Mouse (Mus musculus): ENCODE results near the gene AC131692.1. TPM values are rescaled to one million over a fixed set of nuclear protein-coding genes. Genes with fewer than 3 reads are reported as not detected.

AC131692.1 gene
- polyA plus RNA-seq (2016; fragmentation: Nextera tagmentation; extraction: Ambion mirVana), result 0.20 and 0.59 TPM in 2 replicates

- 82% methylated on average over 7 of the region's 7 CpGs for WGBS (ENCODE audit: insufficient replicate concordance)
Measured at GRCm38 (mm10) chr19:6094119-6094518, at the start of gene AC131692.1. TSS of gene AC131692.1 (plus strand) at chr19:6094419.

DNA sequence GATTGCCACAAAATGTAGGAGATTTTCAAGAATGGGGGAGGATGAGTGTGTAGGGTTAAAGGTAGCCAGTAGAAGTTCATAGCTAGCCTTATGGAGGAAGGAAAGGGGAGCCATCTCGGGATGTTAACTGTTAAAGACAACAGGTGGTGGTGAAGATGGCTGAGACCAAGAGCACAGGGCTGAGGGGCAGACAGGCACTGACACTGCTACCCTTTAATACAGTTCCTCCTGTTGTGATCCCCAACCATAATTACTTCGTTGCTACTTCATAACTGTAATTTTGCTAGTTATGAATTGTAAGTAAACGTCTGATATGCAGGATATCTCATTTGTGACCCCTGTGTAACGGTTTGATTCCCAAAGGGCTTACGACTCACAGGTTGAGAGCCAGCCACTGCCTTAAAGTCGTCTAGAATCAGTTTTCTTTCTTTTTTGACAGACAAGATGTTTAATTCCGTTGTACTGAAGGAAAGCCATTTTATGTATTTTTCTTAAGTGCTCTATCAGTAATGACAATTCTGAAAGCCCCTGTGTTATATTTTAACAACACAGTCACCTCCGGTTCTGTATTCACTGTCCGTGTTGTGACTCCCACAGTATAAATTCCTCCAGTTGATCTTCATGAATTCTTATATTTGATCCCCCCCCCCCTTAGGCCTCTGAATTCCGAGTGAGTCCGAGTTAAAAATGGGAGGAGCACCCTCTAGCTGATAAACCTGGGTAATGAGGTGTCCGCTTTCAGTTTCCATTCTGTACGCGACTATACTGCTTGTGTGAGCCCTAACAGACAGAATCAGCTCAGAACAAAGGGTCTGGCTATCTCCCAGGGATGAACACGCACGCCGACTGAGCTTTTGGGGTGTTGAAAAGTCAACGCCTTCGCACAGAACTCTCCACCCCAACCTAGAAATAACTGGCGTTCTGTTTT is 48.6 kb upstream of the AC131692.1 start:
- H3K4me3 ChIP-seq, result peak overlapping the region; percentile 97
- peaks cover 41% of the 10 kb centered on the region for H3K4me1 ChIP-seq
- WGBS (ENCODE audit: insufficient replicate concordance), result 12% methylated on average over 20 of the region's 20 CpGs
- H3K9me3 ChIP-seq (replicated peaks), result no peaks in the 10 kb centered on the region
- H3K4me2 ChIP-seq, result peak overlapping the region; percentile 99
- H3K9ac ChIP-seq, result peak overlapping the region; percentile 94
- H3K27me3 ChIP-seq (replicated peaks), result no peaks in the 10 kb centered on the region
- H3K36me3 ChIP-seq, result peaks cover 32% of the 10 kb centered on the region
- ATAC-seq, result peak; percentile 51
- peak overlapping the region; percentile 99 for H3K27ac ChIP-seq

More at GRCm38 (mm10) chr19:6094119-6094518, at the start of gene AC131692.1:
- no peaks in the 10 kb centered on the region for H3K9me3 ChIP-seq (replicated peaks)
- H3K4me1 ChIP-seq, result peaks cover 4% of the 10 kb centered on the region; the same call in 1 of the 2 replicates
- H3K4me2 ChIP-seq, result no peak within 1 kb of the TSS
- no peak within 1 kb of the TSS for H3K9ac ChIP-seq
- H3K4me3 ChIP-seq, result no peak within 1 kb of the TSS
- no peak for ATAC-seq
- no peaks in the 10 kb centered on the region for H3K27me3 ChIP-seq (replicated peaks)
- H3K27ac ChIP-seq, result no peak within 1 kb of the TSS
- H3K36me3 ChIP-seq, result peaks cover 93% of the 10 kb centered on the region

GRCm38 (mm10) chr19:6046294-6047153 is 47.7 kb upstream of the AC131692.1 start, which contains the start of gene Syvn1:
TSS of gene Syvn1 (plus strand) at chr19:6046576.
- under 1% methylated on average over 65 of the region's 65 CpGs for WGBS (ENCODE audit: insufficient replicate concordance)
- peak within 1 kb of the TSS; percentile 94 for H3K9ac ChIP-seq
- peak within 1 kb of the TSS; percentile 99 for H3K27ac ChIP-seq
- peak within 1 kb of the TSS; percentile 97 for H3K4me3 ChIP-seq
- peaks cover 42% of the 10 kb centered on the region for H3K4me1 ChIP-seq
- peak within 1 kb of the TSS; percentile 99 for H3K4me2 ChIP-seq
- H3K36me3 ChIP-seq, result peaks cover 41% of the 10 kb centered on the region
- ATAC-seq, result peak; percentile 88
- no peaks in the 10 kb centered on the region for H3K9me3 ChIP-seq (replicated peaks)
- H3K27me3 ChIP-seq (replicated peaks), result no peaks in the 10 kb centered on the region

DNA sequence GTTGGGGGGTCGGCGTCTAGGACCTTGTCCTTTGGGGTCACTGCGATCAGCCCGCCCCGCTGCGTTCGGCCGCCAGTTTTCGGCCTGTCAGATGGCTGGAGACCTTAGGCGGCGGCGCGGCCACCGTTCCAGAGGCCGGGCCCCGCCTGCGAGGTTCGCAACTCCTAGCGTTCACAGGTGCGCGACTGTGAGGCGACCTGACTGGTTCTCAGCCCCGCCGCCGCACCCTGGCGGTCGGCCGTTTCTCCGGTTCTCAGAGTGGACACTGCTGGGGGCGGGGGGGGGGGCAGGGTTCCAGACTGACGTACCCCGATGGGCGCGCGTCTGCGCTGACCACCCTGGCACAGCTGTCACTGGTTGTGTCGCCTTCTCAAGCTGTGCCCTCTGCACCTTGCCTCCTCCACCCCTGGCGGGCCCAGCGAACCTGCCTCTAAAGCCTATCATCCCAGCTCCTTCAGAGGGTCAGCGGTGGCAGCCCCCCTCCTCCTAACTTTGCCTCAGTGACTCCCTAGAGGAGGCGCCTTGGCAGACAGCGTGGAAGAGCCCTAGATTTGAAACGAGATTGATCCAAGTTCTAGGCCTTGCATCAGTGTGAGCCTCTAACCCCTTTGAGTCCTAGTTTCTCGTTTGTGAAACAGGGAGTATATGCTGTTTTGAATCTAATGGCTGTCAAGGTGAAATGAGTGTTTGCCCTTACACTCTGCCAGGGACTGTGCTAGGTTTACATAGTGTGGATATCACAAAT is 46.9 kb upstream of the AC131692.1 start:
- WGBS (ENCODE audit: insufficient replicate concordance), result 1% methylated on average over 44 of the region's 44 CpGs
- Histone ChIP-seq H3K9ac (peak overlapping the region; percentile 94), H3K9me3 (replicated peaks) (no peaks in the 10 kb centered on the region), H3K4me3 (peak overlapping the region; percentile 97), H3K27ac (peak overlapping the region; percentile 99), H3K4me1 (peaks cover 42% of the 10 kb centered on the region), H3K36me3 (peaks cover 49% of the 10 kb centered on the region), H3K4me2 (peak overlapping the region; percentile 99), H3K27me3 (replicated peaks) (no peaks in the 10 kb centered on the region)
- ATAC-seq, result peak; percentile 11

GRCm38 (mm10) chr19:6047899-6048166 is 46.4 kb upstream of the AC131692.1 start:
- Histone ChIP-seq H3K27me3 (replicated peaks) (no peaks in the 10 kb centered on the region), H3K36me3 (peaks cover 54% of the 10 kb centered on the region), H3K4me2 (peak overlapping the region; percentile 99), H3K4me1 (peaks cover 46% of the 10 kb centered on the region), H3K4me3 (peak overlapping the region; percentile 97), H3K9me3 (replicated peaks) (no peaks in the 10 kb centered on the region), H3K9ac (peak overlapping the region; percentile 94), H3K27ac (peak overlapping the region; percentile 99)
- WGBS (ENCODE audit: insufficient replicate concordance), result 80% methylated on average over 8 of the region's 8 CpGs
- ATAC-seq, result no peak

DNA sequence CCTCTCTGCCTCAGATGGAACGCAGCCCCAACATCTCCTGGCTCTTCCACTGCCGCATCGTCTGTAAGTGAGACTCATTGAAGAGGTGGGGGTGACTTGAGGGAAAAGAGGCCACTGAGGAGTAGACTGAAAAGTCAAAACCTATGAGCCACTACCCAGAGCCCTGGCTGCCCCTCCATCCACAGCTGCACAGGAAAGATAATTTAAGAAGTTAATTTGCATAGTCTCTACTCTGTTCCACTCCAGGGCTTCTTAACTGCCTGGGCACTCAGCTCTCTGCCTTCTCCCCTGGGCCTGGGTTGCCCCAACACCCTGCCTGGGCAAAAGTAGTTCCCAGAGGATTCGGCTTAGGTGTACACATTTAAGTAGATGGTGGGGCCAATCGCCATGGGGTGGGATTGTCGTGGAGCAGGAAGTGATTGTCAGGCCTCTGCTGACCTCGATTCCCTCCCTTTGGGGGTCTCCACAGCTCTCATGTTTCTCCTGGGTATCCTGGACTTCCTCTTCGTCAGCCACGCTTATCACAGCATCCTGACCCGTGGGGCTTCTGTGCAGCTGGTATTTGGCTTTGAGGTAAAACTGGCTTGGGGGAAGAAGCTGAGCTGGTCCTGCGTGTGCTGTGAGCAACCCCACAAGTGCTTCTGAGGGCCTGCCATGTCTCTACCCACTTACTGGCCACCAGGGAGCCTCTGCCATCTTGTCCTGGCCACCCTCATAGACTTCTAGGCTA is 45.4 kb upstream of the AC131692.1 start:
- Histone ChIP-seq H3K9me3 (replicated peaks) (no peaks in the 10 kb centered on the region), H3K36me3 (peaks cover 64% of the 10 kb centered on the region), H3K4me2 (peak overlapping the region; percentile 99), H3K4me1 (peaks cover 55% of the 10 kb centered on the region), H3K4me3 (peak overlapping the region; percentile 97), H3K27ac (peak overlapping the region; percentile 99), H3K9ac (peak overlapping the region; percentile 94), H3K27me3 (replicated peaks) (no peaks in the 10 kb centered on the region)
- no peak for ATAC-seq
- 54% methylated on average over 11 of the region's 11 CpGs for WGBS (ENCODE audit: insufficient replicate concordance)

- Histone ChIP-seq H3K36me3 (peaks cover 89% of the 10 kb centered on the region), H3K27ac (no peak overlapping the region), H3K9ac (no peak overlapping the region), H3K9me3 (replicated peaks) (no peaks in the 10 kb centered on the region), H3K27me3 (replicated peaks) (no peaks in the 10 kb centered on the region), H3K4me3 (no peak overlapping the region), H3K4me1 (peaks cover 52% of the 10 kb centered on the region), H3K4me2 (no peak overlapping the region)
- WGBS (ENCODE audit: insufficient replicate concordance), result 83% methylated on average over 7 of the region's 7 CpGs
- ATAC-seq, result no peak
Measured at GRCm38 (mm10) chr19:6052516-6052915, 41.7 kb upstream of the AC131692.1 start.

DNA sequence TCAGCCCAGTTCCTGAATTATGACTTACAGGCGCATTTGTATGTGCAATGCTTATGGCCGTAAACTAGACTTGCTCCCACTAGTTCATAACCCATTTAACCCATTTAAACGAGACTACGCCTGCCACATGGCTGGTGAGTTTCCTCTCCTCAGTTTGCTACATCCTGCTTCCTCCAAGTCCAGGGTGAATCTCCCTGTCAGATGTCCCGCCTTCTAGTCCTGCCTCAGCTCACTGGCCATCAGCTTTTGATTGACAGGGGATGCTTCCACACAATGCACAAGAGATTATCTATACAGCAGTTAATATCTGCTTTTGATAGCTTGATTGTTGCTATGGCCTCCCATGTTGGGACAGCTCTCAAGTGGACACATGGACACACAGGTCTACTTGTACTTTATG is 39.9 kb upstream of the AC131692.1 start:
- H3K9me3 ChIP-seq (replicated peaks), result no peaks in the 10 kb centered on the region
- 0 out of 2 replicates have a peak overlapping the region, but pooled peaks have one; percentile 10 for H3K27ac ChIP-seq
- H3K36me3 ChIP-seq, result peaks cover 82% of the 10 kb centered on the region
- H3K9ac ChIP-seq, result no peak overlapping the region
- no peaks in the 10 kb centered on the region for H3K27me3 ChIP-seq (replicated peaks)
- no peak overlapping the region for H3K4me3 ChIP-seq
- peaks cover 44% of the 10 kb centered on the region for H3K4me1 ChIP-seq
- WGBS (ENCODE audit: insufficient replicate concordance), result 74% methylated on average over 5 of the region's 5 CpGs
- no peak overlapping the region for H3K4me2 ChIP-seq
- no peak for ATAC-seq

DNA sequence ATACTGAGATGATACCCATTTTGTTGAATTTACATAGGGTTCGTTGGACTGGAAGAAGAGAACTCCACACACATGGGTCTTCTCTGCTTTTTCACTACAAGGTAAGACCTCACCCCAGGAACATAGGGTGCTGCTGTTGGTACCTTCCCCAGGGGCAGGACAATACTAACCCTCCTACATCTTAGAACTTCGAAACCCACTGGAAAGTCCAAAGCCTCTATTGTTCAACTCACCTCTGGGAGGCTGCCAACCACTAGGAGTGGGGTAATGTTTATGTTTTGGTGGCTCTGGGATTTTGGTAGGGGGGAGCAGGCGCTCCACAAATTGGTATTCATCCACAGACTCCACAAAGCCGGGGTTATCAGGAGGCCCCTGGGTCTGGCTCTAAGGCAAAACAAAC is 37.5 kb upstream of the AC131692.1 start:
- Histone ChIP-seq H3K36me3 (peaks cover 72% of the 10 kb centered on the region), H3K9me3 (replicated peaks) (no peaks in the 10 kb centered on the region), H3K4me1 (peaks cover 54% of the 10 kb centered on the region), H3K9ac (peak overlapping the region; percentile 94), H3K4me3 (peak overlapping the region; percentile 95), H3K27ac (peak overlapping the region; percentile 86; the same call in 1 of the 2 replicates), H3K4me2 (peak overlapping the region; percentile 86), H3K27me3 (replicated peaks) (no peaks in the 10 kb centered on the region)
- WGBS (ENCODE audit: insufficient replicate concordance), result 55% methylated on average over 4 of the region's 4 CpGs
- no peak for ATAC-seq

DNA sequence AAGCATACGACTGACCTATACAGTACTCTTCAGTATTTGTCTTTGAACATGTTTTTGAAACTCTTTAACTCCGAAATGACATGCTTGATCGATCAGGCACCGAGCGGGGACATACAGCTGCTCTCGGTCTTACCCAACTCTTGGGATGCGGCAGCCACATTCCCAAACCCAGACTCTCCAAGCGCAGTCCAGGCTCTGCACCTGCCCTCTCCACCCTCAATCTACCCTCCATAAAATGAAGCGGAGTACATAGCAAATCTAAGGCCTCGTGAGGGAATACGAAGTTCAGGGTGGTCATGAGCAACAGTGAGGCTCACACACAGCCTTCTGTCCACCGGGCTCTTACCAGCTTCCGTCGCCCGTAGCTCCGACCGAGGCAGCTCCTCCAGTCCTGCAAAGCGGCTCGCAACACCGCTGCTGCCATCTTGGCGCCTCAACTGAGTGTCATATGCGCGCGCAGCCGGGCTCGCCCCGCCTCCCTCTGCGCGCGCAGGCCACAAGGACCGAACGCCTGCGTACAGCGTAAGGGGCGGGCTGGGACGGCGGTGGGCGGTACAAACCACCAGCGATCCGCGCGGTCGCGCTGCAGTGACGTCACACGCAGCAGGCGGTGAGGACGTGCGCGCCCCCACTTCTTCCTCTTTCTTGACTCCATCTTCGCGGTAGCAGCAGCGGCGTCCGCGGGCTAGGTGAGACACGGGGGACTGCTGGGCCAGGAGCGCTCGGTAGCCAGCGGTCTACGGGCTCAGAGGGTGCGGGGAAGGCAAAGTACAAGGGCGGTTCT is 36.7 kb upstream of the AC131692.1 start, which contains the start of the genes Mrpl49 and Fau:
Mrpl49 (minus strand) TSS at position 473 of the 784 bp plus-strand sequence.
Fau (plus strand) TSS at position 532 of the 784 bp plus-strand sequence.
- WGBS (ENCODE audit: insufficient replicate concordance), result under 1% methylated on average over 63 of the region's 63 CpGs
- peak within 1 kb of the TSS; percentile 86 for H3K27ac ChIP-seq
- H3K9me3 ChIP-seq (replicated peaks), result no peaks in the 10 kb centered on the region

More for the DNA sequence above, 36.7 kb upstream of the AC131692.1 start, which contains the start of the genes Mrpl49 and Fau:
- peak within 1 kb of the TSS; percentile 95 for H3K4me3 ChIP-seq
- peak; percentile 82 for ATAC-seq
- H3K4me2 ChIP-seq, result peak within 1 kb of the TSS; percentile 86
- peaks cover 61% of the 10 kb centered on the region for H3K4me1 ChIP-seq
- no peaks in the 10 kb centered on the region for H3K27me3 ChIP-seq (replicated peaks)
- peaks cover 64% of the 10 kb centered on the region for H3K36me3 ChIP-seq
- peak within 1 kb of the TSS; percentile 94 for H3K9ac ChIP-seq
